Mouse (Mus musculus) stomach, embryonic 16.5 days (tissue): ENCODE measurements around the gene Cd302. TPM values are rescaled to one million over a fixed set of nuclear protein-coding genes. Genes with fewer than 3 reads are reported as not detected.
A peak's percentile ranks its signal among the peaks of the same experiment; 100 is the strongest.

ENCODE experiments used
- ATAC-seq: fragments of 200-750 bp; cut with Nextera tagmentation; 2 replicates; pipeline ENCODE4 v1.8.0; 2017; ENCODE audit warnings: moderate number of reproducible peaks, moderate TSS enrichment; ENCODE audit not compliant: insufficient read depth, low FRiP score
- H3K27ac ChIP-seq: fragments of 300-500 bp; sonication (generic); 2 replicates; pipeline ENCODE4 v1.5.1; 2014; ENCODE audit warnings: low read length
- H3K27me3 ChIP-seq: fragments of 300-500 bp; sonication (generic); 2 replicates; pipeline ENCODE4 v1.6.1; 2014; ENCODE audit warnings: low read length, control low read depth, mixed read lengths; ENCODE audit not compliant: control insufficient read depth, insufficient read depth
- H3K36me3 ChIP-seq: fragments of 300-500 bp; sonication (generic); 2 replicates; pipeline ENCODE4 v1.6.1; 2014; ENCODE audit warnings: low read length; ENCODE audit not compliant: control insufficient read depth, insufficient read depth
- H3K4me1 ChIP-seq: fragments of 300-500 bp; sonication (generic); 2 replicates; pipeline ENCODE4 v1.6.1; 2014; ENCODE audit warnings: low read length, control low read depth, mixed read lengths; ENCODE audit not compliant: control insufficient read depth, insufficient read depth
- H3K4me2 ChIP-seq: fragments of 300-500 bp; sonication (generic); 2 replicates; pipeline ENCODE4 v1.6.1; 2014; ENCODE audit warnings: low read depth, low read length, mixed read lengths
- H3K4me3 ChIP-seq: fragments of 300-500 bp; sonication (generic); replicated peaks from 2 replicates; pipeline ENCODE4 v1.5.1; 2014; ENCODE audit warnings: mild to moderate bottlenecking, low read length
- H3K9ac ChIP-seq: fragments of 300-500 bp; sonication (generic); 2 replicates; pipeline ENCODE4 v1.6.1; 2014; ENCODE audit warnings: low read length
- H3K9me3 ChIP-seq: fragments of 300-500 bp; sonication (generic); replicated peaks from 2 replicates; pipeline ENCODE4 v1.6.1; 2016; ENCODE audit warnings: low read length, control low read depth; ENCODE audit not compliant: control insufficient read depth
- WGBS: fragments of 180-500 bp; shearing (Covaris S2); extraction: QIAGEN DNeasy Blood & Tissue Kit; methylation state at CpG from one replicate; pipeline ENCODE4 v1.1.7; 2014; 5-methylcytosine and 5-hydroxymethylcytosine counted together
- polyA plus RNA-seq: library from polyadenylated mRNA; unstranded; fragments of >200 nt; fragmentation: Nextera tagmentation; extraction: Ambion mirVana; gene quantifications from 2 replicates; pipeline ENCODE4 v1.2.1, GENCODE M21; 2015

The Cd302 gene
- 35.9 and 39.5 TPM in 2 replicates for polyA plus RNA-seq

DNA sequence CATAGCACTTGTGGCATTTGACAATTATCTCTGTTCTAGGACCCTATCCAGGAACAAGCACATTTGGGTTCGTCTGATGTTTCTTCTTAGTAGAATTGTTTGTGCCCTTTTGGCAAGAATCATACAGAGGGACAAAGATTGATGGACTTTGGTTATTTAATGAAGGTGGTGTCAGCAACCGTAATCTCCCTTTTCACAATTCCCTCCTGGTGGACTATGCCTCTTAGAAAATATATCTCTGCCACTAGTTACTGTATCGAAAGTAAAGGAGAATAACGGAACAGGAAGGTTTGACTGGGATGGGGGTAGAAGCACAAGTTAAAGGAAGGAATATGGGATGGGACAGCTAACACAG lies at the start of gene Cd302:
Cd302 (minus strand) TSS at position 22 of the 355 bp plus-strand sequence.
- Histone ChIP-seq H3K27me3 (no peaks in the 10 kb centered on the region), H3K4me3 (peak within 1 kb of the TSS; percentile 56), H3K4me1 (peaks cover 15% of the 10 kb centered on the region), H3K27ac (peak within 1 kb of the TSS; percentile 46), H3K9ac (peak within 1 kb of the TSS; percentile 72), H3K9me3 (no peaks in the 10 kb centered on the region), H3K36me3 (no peaks in the 10 kb centered on the region), H3K4me2 (peak within 1 kb of the TSS; percentile 96)
- WGBS: 22% methylated on average over 4 of the region's 4 CpGs
- no peak for ATAC-seq

DNA sequence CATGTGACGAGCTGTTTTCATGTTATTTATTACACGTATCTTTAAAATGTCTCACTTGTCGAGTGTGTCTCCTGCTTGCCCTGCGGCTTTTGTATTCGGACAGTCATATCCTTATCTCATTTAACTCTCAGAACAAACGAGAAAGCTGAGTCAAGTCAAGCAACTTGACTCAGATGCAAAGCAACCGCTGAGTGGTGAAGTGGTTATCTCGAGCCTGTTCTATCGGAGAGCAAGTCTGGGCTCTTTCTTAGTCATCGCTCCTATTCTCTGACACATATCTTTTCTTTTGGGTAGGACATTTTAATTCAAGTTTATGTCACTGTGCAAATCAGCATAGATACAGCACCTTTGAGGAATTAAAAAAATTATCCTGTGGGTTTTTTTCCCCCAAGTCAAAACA lies 44.4 kb upstream of the Cd302 start:
- 79% methylated on average over 10 of the region's 10 CpGs for whole genome bisulfite sequencing
- Histone ChIP-seq H3K27me3 (no peaks in the 10 kb centered on the region), H3K9me3 (no peaks in the 10 kb centered on the region), H3K27ac (no peak overlapping the region), H3K4me1 (no peaks in the 10 kb centered on the region), H3K4me3 (no peak overlapping the region), H3K9ac (no peak overlapping the region), H3K36me3 (no peaks in the 10 kb centered on the region), H3K4me2 (no peak overlapping the region)
- no peak for ATAC-seq

DNA sequence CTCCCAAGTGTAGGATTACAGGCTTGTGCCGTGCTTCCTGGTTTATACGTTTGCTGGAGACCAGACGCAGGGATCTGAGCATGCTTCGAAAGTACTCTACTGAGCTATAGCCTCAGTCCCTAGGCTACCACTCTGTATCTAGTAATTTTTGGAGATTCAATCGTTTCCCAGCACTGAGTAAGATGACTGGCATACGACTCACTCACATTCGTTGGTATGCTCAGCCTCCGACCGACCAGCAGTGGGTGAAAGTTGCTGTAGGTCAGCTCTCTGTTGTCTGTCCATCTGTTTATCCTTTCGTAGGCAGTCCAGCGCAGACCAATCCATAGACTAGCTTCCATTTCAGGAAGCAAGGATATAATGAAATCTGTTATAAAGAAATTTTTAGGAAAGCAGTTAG lies 43.3 kb upstream of the Cd302 start:
- Histone ChIP-seq H3K9ac (no peak overlapping the region), H3K4me1 (no peaks in the 10 kb centered on the region), H3K9me3 (no peaks in the 10 kb centered on the region), H3K4me3 (no peak overlapping the region), H3K4me2 (no peak overlapping the region), H3K27me3 (no peaks in the 10 kb centered on the region), H3K27ac (no peak overlapping the region), H3K36me3 (no peaks in the 10 kb centered on the region)
- ATAC-seq: no peak
- WGBS: 87% methylated on average over 11 of the region's 11 CpGs

DNA sequence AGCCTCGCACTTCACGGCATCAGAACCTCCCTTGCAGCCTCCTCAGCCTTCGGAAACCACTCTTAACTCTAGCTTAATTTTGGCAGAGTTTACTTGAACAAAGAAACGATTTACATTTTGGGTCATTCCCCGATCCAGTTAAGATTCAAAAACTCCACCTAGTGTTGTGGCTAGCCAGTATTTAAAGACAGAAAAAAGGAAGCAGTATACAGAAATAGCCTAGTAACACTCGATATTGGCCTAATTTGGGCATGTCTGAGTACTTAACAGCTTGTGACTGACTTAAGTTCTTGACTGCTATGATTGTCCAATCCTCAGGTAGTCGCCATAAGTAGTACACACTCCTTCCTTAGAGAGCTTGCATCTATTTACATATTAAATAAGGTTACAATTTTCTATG lies 42.7 kb upstream of the Cd302 start:
- Histone ChIP-seq H3K27ac (no peak overlapping the region), H3K4me1 (no peaks in the 10 kb centered on the region), H3K4me2 (no peak overlapping the region), H3K9me3 (no peaks in the 10 kb centered on the region), H3K36me3 (no peaks in the 10 kb centered on the region), H3K9ac (no peak overlapping the region), H3K4me3 (no peak overlapping the region), H3K27me3 (no peaks in the 10 kb centered on the region)
- no peak for ATAC-seq
- 78% methylated on average over 7 of the region's 7 CpGs for WGBS

DNA sequence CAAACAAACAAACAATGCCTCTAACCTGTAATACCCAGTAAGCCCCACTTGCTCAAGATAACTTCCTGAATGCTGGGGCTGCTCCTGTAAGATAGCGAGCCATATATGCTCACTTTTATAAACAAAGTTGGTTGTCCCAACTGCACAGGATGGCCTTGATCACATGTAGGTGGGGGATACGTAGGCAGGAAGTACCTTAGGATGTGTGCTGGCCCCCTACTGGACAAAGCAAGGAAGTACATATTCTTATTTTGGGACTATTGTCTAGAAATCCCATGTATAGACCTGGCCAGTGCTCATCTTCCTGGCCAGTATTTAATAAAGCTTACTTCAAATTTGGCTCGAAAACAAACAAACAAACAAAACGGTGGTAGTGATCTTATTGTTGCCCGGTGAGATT lies 39.1 kb upstream of the Cd302 start:
- WGBS: 82% methylated on average over 5 of the region's 5 CpGs

DNA sequence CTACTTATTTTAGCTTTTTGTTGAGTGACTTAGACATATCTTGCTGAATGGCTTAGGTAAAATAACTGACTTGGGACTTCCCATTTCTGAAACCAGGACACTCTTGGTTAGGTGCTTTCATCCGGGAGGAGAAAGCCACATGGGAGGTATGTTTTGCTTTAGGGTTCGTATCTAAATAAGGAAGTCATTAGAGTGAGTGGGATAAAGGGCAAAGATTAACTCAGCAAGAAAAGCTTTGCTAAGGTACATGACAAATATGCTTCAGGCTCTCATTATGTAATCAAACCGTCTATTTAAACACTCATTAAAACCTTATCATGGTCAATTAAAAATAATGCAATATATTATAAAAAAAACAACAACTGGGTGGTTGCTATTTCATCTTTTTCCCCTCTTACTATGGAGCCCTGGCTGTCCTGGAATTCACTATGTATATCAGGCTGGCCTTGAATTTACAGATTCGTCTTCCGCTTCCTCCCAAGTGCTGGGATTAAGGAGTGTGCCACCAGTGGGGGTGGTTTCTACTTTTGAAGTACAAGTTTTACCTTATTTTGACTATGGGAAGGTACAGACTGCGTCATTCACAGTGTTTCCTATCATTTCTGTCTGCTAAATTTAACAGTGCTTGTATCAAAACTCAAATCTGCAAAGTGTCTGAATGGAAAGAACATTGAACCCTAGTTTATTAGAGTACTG lies 37.9 kb upstream of the Cd302 start:
- no peak for ATAC-seq
- Histone ChIP-seq H3K4me2 (no peak overlapping the region), H3K36me3 (no peaks in the 10 kb centered on the region), H3K9ac (no peak overlapping the region), H3K4me1 (no peaks in the 10 kb centered on the region), H3K4me3 (no peak overlapping the region), H3K9me3 (no peaks in the 10 kb centered on the region), H3K27me3 (no peaks in the 10 kb centered on the region), H3K27ac (no peak overlapping the region)
- 56% methylated on average over 6 of the region's 6 CpGs for WGBS

More for the DNA sequence above, 39.1 kb upstream of the Cd302 start:
- no peak overlapping the region for H3K9ac ChIP-seq
- H3K27me3 ChIP-seq: no peaks in the 10 kb centered on the region
- no peak for ATAC-seq
- no peak overlapping the region for H3K4me2 ChIP-seq
- H3K36me3 ChIP-seq: no peaks in the 10 kb centered on the region
- H3K9me3 ChIP-seq: no peaks in the 10 kb centered on the region
- no peak overlapping the region for H3K27ac ChIP-seq
- H3K4me1 ChIP-seq: no peaks in the 10 kb centered on the region
- no peak overlapping the region for H3K4me3 ChIP-seq

DNA sequence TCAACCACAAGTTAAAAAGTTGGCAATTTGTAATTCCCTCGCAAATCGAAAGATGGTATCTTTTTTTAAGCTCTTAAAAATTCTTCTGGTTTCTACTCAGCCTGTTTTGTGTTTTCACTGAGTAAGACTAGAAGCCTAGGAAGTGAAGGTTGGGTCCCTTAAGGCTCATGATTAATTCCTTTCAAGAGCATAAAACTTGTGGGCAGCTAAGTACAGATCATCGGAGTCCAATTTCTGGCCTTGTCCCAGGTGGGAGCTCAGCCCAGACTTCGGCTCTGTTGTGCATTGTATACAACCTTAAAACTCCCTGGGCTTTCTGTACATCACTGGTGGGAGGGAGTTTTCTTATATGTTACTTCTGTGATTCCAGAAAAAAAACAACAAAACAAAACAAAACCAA lies 19.5 kb upstream of the Cd302 start:
- 73% methylated on average over 4 of the region's 4 CpGs for WGBS
- Histone ChIP-seq H3K27ac (no peak overlapping the region), H3K4me2 (no peak overlapping the region), H3K27me3 (no peaks in the 10 kb centered on the region), H3K4me1 (no peaks in the 10 kb centered on the region), H3K36me3 (no peaks in the 10 kb centered on the region), H3K4me3 (no peak overlapping the region), H3K9ac (no peak overlapping the region), H3K9me3 (no peaks in the 10 kb centered on the region)
- ATAC-seq: no peak

DNA sequence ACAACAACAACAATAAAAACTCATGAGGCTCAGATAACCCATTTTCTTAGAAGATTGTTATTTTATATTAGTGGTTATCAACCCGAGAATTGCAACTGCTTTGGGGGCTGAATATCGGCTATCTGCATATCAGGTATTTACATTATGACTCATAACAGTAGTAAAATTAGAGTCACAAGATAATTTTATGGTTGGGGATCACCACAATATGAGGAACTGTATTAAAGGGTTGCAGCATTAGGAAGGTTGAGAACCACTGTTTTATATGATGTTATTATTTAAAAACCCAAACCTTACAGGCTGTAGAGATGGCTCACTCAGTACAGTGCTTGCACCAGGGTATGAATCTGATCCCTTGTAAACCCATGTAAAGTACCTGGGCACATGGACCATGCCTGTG lies 15.0 kb upstream of the Cd302 start:
- Histone ChIP-seq H3K4me2 (no peak overlapping the region), H3K4me3 (no peak overlapping the region), H3K9ac (no peak overlapping the region), H3K9me3 (no peaks in the 10 kb centered on the region), H3K36me3 (no peaks in the 10 kb centered on the region), H3K4me1 (no peaks in the 10 kb centered on the region), H3K27ac (no peak overlapping the region), H3K27me3 (no peaks in the 10 kb centered on the region)
- WGBS: 79% methylated on average over 2 of the region's 2 CpGs
- no peak for ATAC-seq

DNA sequence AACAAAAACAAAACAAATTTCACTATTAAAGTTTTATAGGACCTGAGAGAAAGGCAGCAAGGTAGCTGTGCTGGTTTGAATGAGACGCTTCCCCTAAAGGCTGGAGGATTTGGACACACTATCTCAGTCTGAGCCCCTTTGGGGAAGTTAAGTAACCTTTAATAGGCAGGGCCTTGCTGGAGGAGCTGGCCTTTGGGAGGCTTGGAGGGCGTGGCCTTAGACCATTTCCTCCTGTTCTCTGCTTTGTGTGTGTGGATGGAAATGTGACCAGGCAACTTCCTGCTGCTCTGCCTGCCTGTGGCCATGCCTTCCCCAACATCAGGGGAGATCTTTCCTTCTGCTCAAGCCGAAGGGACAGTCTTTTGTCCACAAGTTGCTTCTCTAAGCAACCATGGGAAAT lies 14.0 kb upstream of the Cd302 start:
- Histone ChIP-seq H3K4me2 (no peak overlapping the region), H3K27me3 (no peaks in the 10 kb centered on the region), H3K9me3 (no peaks in the 10 kb centered on the region), H3K4me3 (no peak overlapping the region), H3K36me3 (no peaks in the 10 kb centered on the region), H3K4me1 (no peaks in the 10 kb centered on the region), H3K9ac (no peak overlapping the region), H3K27ac (no peak overlapping the region)
- 75% methylated on average over 3 of the region's 3 CpGs for WGBS
- no peak for ATAC-seq
